Mouse (Mus musculus): ENCODE measurements at regions not wholly inside any gene's neighbourhood (a gene's known extent, or its start where the extent isn't known, plus 50 kb on each side); places are given as distances from the start of the nearest gene placed in this dataset.

DNA sequence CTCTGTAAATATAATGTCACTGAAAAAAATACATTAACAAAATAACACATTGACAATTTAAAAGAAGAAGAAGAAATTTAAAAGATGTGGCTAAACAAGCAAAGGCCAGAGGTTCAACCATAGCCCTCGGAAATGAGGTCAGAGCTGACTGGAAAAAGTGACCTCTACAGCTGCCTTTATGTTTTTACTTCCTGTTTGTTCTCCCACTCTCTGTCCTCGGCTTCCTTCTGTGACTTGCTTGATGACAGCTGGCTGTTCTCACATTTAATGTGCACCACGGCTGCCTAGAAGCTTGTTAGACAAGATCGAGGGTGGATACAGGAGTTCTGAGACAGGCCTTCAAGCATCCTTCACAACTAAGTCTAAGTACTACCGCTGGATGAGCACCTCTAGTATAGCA is 194.9 kb upstream of the Acvr2a start:
- TF ChIP-seq CTCF (IDR thresholded peaks at IDR 0.05; ENCODE audit: control insufficient read depth, insufficient read depth, insufficient read length) = no peak
- no peak for TF ChIP-seq USF1 (IDR thresholded peaks at IDR 0.05; ENCODE audit: low read depth)
- TF ChIP-seq FOSL1 (IDR thresholded peaks at IDR 0.05; ENCODE audit: insufficient read depth, low read length, poor library complexity, severe bottlenecking) = no peak
- no peak for TF ChIP-seq MAX (IDR thresholded peaks at IDR 0.05)

Data from C2C12 (cell line).